Mouse (Mus musculus): ENCODE data around the gene Mst1r. TPM values are rescaled to one million over a fixed set of nuclear protein-coding genes. Genes with fewer than 3 reads are reported as not detected.

Mst1r gene
- polyA plus RNA-seq, 1 experiment, result 4.6 TPM

DNA sequence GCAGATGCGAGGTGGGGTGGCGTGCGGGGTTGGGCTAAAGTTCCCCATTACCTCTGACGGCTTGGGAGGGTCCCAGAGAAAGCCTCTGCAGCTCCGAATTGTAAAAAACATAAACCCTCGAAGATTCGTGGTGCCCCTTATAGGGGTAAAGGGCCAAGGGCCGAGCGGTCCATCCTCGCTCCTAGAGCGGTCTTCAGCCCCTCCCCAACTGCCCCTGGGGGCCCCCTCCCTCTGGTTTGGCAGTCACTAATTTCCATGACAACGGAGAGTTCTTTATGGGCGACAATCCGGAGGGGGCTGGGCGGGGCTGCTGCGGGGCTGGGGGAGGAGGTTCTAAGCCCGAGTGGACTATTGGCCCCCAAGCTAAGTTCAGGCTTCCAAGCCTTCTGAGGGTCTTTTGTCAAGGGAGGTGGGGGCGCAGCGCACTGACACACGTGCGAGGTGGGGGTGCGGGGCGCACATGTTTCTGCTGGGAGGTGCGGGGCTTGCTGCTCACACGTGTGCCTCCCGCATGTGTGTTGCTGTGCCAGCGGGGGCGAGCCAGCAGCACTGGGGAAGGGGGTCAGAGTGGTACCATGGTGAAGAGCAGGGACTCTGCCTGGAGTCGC is 29.6 kb downstream of the Mst1r start:
- H3K27ac ChIP-seq (ENCODE audit: control insufficient read depth, insufficient read depth, low read depth, low read length), result no peak overlapping the region
- peaks cover 13% of the 10 kb centered on the region for H3K4me1 ChIP-seq (ENCODE audit: control insufficient read depth, insufficient read depth, low read length)
- no peaks in the 10 kb centered on the region for H3K27me3 ChIP-seq (ENCODE audit: control insufficient read depth, insufficient read depth, low read length)
- TF ChIP-seq CTCF (IDR thresholded peaks at IDR 0.05; ENCODE audit: control insufficient read depth, insufficient read depth, insufficient replicate concordance, low read depth, low read length), result no peak
- TF ChIP-seq POLR2A (IDR thresholded peaks at IDR 0.05; ENCODE audit: control insufficient read depth, low read depth, low read length), result no peak
- peak overlapping the region; percentile 86 for H3K4me3 ChIP-seq (ENCODE audit: control insufficient read depth, low read depth, low read length)
- H3K36me3 ChIP-seq (ENCODE audit: control insufficient read depth, insufficient read depth, low read length), result no peaks in the 10 kb centered on the region

DNA sequence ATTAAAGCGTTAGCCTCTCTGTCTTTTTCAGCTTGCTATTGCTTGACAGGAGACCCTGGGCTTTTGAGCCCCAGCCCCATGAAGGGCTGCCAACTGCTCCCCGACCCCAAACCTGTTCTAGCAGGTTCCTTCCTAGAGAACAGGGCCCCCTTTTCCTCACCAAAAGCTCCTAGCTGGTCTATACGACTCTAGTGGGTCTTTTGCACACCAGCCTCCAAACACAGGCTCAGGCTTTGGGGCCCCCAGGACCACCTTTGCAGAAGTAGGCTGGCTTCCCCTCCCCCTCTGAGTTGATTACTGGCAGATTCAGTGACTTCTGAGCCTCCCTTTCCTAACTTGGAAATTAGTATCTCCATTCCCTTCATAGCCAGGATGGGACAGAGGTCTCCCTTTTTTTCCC is 30.2 kb downstream of the Mst1r start:
- H3K36me3 ChIP-seq (ENCODE audit: control insufficient read depth, insufficient read depth, low read length), result no peaks in the 10 kb centered on the region
- H3K27ac ChIP-seq (ENCODE audit: control insufficient read depth, insufficient read depth, low read depth, low read length), result no peak overlapping the region
- peaks cover 13% of the 10 kb centered on the region for H3K4me1 ChIP-seq (ENCODE audit: control insufficient read depth, insufficient read depth, low read length)
- no peak overlapping the region for H3K4me3 ChIP-seq (ENCODE audit: control insufficient read depth, low read depth, low read length)
- TF ChIP-seq CTCF (IDR thresholded peaks at IDR 0.05; ENCODE audit: control insufficient read depth, insufficient read depth, insufficient replicate concordance, low read depth, low read length), result no peak
- no peaks in the 10 kb centered on the region for H3K27me3 ChIP-seq (ENCODE audit: control insufficient read depth, insufficient read depth, low read length)

DNA sequence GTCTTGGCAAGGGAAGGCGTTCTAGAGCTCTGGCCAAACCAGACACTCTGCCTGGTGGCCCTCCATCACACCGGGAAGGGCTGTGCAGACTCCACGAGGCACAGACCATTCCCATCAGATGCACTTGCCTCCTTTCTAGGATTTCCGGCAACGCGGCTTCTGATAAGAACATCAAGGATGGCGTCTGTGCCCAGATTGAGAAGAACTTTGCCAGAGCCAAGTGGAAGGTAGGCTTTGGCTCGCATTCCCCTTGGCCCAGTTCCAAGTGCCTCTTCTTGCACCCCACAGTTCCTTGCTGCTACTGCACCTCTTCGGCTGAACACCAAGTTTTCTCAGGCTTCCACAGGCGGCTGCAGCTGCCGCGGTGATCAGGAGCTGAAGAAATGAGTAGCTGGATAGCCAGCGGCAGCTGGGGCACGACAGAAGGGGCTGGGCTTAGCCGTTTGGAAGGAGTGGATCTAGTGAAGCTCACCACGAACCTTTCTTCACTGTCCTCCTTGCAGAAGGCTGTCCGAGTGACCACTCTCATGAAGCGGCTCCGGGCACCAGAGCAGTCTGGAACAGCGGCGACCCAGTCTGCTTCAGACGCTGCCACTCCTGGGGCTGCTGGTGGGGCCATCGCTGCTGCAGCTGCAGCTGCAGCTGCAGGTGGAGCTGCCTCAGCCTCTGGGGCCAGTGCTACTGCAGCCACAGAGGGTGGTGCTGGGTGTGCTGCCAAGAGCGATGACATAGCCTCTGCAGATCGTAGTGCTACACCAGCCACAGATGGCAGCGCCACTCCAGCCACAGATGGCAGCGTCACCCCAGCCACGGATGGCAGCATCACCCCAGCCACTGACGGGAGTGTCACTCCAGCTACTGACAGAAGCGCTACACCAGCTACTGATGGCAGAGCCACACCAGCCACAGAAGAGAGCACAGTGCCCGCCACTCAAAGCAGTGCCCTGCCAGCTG is 40.8 kb downstream of the Mst1r start:
- Histone ChIP-seq H3K4me1 (ENCODE audit: control insufficient read depth, insufficient read depth, low read length) (peaks cover 6% of the 10 kb centered on the region), H3K27ac (ENCODE audit: control insufficient read depth, insufficient read depth, low read depth, low read length) (no peak overlapping the region), H3K27me3 (ENCODE audit: control insufficient read depth, insufficient read depth, low read length) (no peaks in the 10 kb centered on the region), H3K4me3 (ENCODE audit: control insufficient read depth, low read depth, low read length) (no peak overlapping the region), H3K36me3 (ENCODE audit: control insufficient read depth, insufficient read depth, low read length) (no peaks in the 10 kb centered on the region)
- TF ChIP-seq CTCF (IDR thresholded peaks at IDR 0.05; ENCODE audit: control insufficient read depth, insufficient read depth, insufficient replicate concordance, low read depth, low read length) (no peak), POLR2A (IDR thresholded peaks at IDR 0.05; ENCODE audit: control insufficient read depth, low read depth, low read length) (no peak)

DNA sequence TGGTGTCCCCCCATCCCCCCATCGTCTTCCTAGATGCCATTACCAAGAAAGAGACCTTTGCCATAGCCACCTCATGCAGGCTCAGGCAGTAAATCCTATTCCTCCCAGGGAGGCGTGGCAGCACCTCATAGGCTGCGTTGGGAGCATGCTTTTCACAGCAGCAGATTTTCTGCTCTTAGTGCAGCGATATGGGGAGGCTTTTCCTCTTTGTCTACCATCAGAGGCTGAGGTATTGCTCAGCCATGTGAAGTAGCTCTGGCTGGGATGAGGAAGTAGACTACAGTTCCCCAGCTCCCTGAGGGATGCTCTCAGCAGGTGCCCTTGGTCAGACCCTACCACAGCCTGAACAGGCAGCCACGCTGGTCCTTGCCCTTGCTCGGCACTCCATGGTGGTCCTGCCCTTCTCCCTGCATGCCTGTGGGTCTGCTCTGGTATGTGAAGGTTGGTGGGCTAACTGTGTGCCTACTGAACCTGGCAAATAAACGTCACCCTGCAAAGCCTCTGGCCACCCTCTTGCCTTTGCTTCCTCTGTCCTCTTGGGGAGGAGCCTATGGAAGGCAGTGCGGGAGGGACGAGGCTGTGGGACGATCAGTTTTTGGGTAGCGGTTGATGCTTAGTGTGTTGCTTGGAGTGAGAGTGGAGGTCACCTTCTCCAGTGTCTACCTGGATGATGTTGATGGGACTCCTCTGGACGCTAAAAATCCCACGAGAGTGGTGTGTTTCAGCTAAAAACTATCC is 42.7 kb downstream of the Mst1r start:
- TF ChIP-seq POLR2A (IDR thresholded peaks at IDR 0.05; ENCODE audit: control insufficient read depth, low read depth, low read length) (no peak), CTCF (IDR thresholded peaks at IDR 0.05; ENCODE audit: control insufficient read depth, insufficient read depth, insufficient replicate concordance, low read depth, low read length) (no peak)
- H3K27ac ChIP-seq (ENCODE audit: control insufficient read depth, insufficient read depth, low read depth, low read length), result no peak overlapping the region
- no peaks in the 10 kb centered on the region for H3K27me3 ChIP-seq (ENCODE audit: control insufficient read depth, insufficient read depth, low read length)
- H3K4me1 ChIP-seq (ENCODE audit: control insufficient read depth, insufficient read depth, low read length), result peaks cover 6% of the 10 kb centered on the region
- no peak overlapping the region for H3K4me3 ChIP-seq (ENCODE audit: control insufficient read depth, low read depth, low read length)
- no peaks in the 10 kb centered on the region for H3K36me3 ChIP-seq (ENCODE audit: control insufficient read depth, insufficient read depth, low read length)

DNA sequence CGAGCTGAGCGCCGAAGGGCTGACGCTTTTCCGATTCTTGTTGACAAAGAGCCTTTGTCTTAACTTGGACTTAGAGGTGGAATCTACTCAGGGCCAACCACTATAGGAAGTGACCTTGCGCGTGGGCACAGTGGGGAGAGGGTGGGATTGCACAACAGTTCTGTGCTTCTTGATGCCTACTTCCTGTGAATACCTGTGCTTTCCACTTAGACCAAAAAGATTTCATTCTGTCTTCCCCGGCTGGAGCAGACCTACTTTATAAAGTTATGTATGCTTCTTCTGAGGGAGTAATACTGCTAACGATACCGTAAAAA is 43.2 kb downstream of the Mst1r start, which contains the start of gene Traip:
TSS of gene Traip (plus strand) at position 215 of the 314 bp plus-strand sequence.
- Histone ChIP-seq H3K27me3 (ENCODE audit: control insufficient read depth, insufficient read depth, low read length) (no peaks in the 10 kb centered on the region), H3K27ac (ENCODE audit: control insufficient read depth, insufficient read depth, low read depth, low read length) (peak within 1 kb of the TSS; percentile 88)
- no peak for TF ChIP-seq POLR2A (IDR thresholded peaks at IDR 0.05; ENCODE audit: control insufficient read depth, low read depth, low read length)
- no peak for TF ChIP-seq CTCF (IDR thresholded peaks at IDR 0.05; ENCODE audit: control insufficient read depth, insufficient read depth, insufficient replicate concordance, low read depth, low read length)

DNA sequence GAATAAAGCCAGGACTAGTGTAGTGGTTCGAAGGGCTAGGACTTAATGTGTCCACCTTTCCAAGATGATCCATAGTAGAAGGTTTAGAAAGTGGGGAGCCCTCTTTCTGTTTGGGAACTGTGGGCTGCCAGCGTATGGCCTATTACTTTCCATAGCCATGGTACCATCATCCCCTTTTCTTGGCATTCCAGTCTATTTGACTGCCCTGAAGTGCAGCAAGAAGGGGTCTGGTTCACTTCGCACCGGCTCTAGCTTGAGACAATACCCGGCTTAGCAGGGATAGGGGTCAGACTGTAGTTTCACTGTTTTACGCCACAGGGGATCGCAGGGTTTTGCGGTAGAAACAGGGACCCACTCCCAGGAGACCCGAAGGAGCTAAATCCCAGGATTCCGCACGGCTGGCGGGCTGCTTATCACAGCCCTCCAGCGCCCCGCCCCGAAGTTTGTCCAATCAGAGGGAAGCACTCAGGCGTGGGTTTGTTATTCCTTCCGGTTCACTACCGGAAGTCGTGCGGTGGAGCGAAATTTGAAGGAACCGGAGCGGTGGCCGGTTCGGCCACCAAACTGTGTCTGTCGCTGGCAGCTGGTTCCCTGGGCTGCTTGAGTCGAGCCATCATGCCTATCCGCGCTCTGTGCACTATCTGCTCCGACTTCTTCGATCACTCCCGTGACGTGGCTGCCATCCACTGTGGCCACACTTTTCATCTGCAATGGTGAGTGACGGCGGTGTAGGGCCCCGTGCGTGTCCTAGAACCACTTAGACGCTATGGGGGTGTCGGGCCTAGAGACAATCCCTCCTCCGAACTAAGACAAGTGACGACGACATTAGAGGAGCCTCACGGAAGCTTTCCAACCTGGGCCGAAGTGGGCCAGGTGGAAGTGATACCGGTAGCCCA is 44.0 kb downstream of the Mst1r start:
- no peaks in the 10 kb centered on the region for H3K36me3 ChIP-seq (ENCODE audit: control insufficient read depth, insufficient read depth, low read length)
- H3K27ac ChIP-seq (ENCODE audit: control insufficient read depth, insufficient read depth, low read depth, low read length), result peak overlapping the region; percentile 88
- TF ChIP-seq POLR2A (IDR thresholded peaks at IDR 0.05; ENCODE audit: control insufficient read depth, low read depth, low read length) (peak; percentile 75), CTCF (IDR thresholded peaks at IDR 0.05; ENCODE audit: control insufficient read depth, insufficient read depth, insufficient replicate concordance, low read depth, low read length) (no peak; the same call in 1 of the 2 replicates)
- peak overlapping the region; percentile 86 for H3K4me3 ChIP-seq (ENCODE audit: control insufficient read depth, low read depth, low read length)
- H3K27me3 ChIP-seq (ENCODE audit: control insufficient read depth, insufficient read depth, low read length), result no peaks in the 10 kb centered on the region
- peaks cover 6% of the 10 kb centered on the region for H3K4me1 ChIP-seq (ENCODE audit: control insufficient read depth, insufficient read depth, low read length)

More for the DNA sequence above, 43.2 kb downstream of the Mst1r start, which contains the start of gene Traip:
- peak within 1 kb of the TSS; percentile 86 for H3K4me3 ChIP-seq (ENCODE audit: control insufficient read depth, low read depth, low read length)
- no peaks in the 10 kb centered on the region for H3K36me3 ChIP-seq (ENCODE audit: control insufficient read depth, insufficient read depth, low read length)
- peaks cover 6% of the 10 kb centered on the region for H3K4me1 ChIP-seq (ENCODE audit: control insufficient read depth, insufficient read depth, low read length)

All from testis, adult 2 months (tissue).